Mouse (Mus musculus): ENCODE results near the gene Med13. TPM values are rescaled to one million over a fixed set of nuclear protein-coding genes. Genes with fewer than 3 reads are reported as not detected.

Gene Med13
- polyA plus RNA-seq, 1 experiment from 2014 or later: 9.3 TPM

GRCm38 (mm10) chr11:86395513-86396125 is 38.2 kb upstream of the Med13 start:
- H3K4me2 ChIP-seq (ENCODE audit: low read length): peak overlapping the region; percentile 30
- H3K9ac ChIP-seq (ENCODE audit: low read length): 0 out of 2 replicates have a peak overlapping the region, but pooled peaks have one; percentile 18
- H3K4me3 ChIP-seq (ENCODE audit: control insufficient read depth in 1 of 2, insufficient read depth in 1 of 2, low read depth in 1 of 2, low read length in 2 of 2): no peak overlapping the region
- H3K36me3 ChIP-seq (ENCODE audit: control insufficient read depth, insufficient read depth, low read length): no peaks in the 10 kb centered on the region
- WGBS: 8% methylated on average over 9 of the region's 9 CpGs
- peaks cover 6 to 9% of the 10 kb centered on the region in 2 experiments; a peak in 3 of 4 replicates for H3K4me1 ChIP-seq (ENCODE audit: control insufficient read depth in 2 of 2, insufficient read depth in 2 of 2, low read length in 2 of 2)
- no peak overlapping the region for H3K27ac ChIP-seq (replicated peaks in 1 of 2; ENCODE audit: control insufficient read depth in 1 of 2, insufficient read depth in 1 of 2, low read depth in 2 of 2, low read length in 2 of 2)
- no peaks in the 10 kb centered on the region for H3K9me3 ChIP-seq (ENCODE audit: control insufficient read depth, low read length)
- no peak for ATAC-seq (ENCODE audit: insufficient number of reproducible peaks, insufficient read depth, low FRiP score, low read depth)
- no peaks in the 10 kb centered on the region for H3K27me3 ChIP-seq (ENCODE audit: control insufficient read depth, insufficient read depth, low read length)

- H3K36me3 ChIP-seq (ENCODE audit: control insufficient read depth, insufficient read depth, low read length): no peaks in the 10 kb centered on the region
- no peak overlapping the region for H3K9ac ChIP-seq (ENCODE audit: low read length)
- H3K9me3 ChIP-seq (ENCODE audit: control insufficient read depth, low read length): no peaks in the 10 kb centered on the region
- no peaks in the 10 kb centered on the region for H3K27me3 ChIP-seq (ENCODE audit: control insufficient read depth, insufficient read depth, low read length)
- no peak overlapping the region for H3K27ac ChIP-seq (replicated peaks in 1 of 2; ENCODE audit: control insufficient read depth in 1 of 2, insufficient read depth in 1 of 2, low read depth in 2 of 2, low read length in 2 of 2)
- no peak overlapping the region for H3K4me3 ChIP-seq (ENCODE audit: control insufficient read depth in 1 of 2, insufficient read depth in 1 of 2, low read depth in 1 of 2, low read length in 2 of 2)
- H3K4me1 ChIP-seq (ENCODE audit: control insufficient read depth in 2 of 2, insufficient read depth in 2 of 2, low read length in 2 of 2): peaks cover 6 to 9% of the 10 kb centered on the region in 2 experiments; a peak in 3 of 4 replicates
- peak overlapping the region; percentile 30; the same call in 1 of the 2 replicates for H3K4me2 ChIP-seq (ENCODE audit: low read length)
- WGBS: 87% methylated on average over 4 of the region's 4 CpGs
- no peak for ATAC-seq (ENCODE audit: insufficient number of reproducible peaks, insufficient read depth, low FRiP score, low read depth)
Measured at GRCm38 (mm10) chr11:86395100-86395499, 37.7 kb upstream of the Med13 start.

GRCm38 (mm10) chr11:86391687-86392086 is 34.3 kb upstream of the Med13 start:
- Histone ChIP-seq H3K27ac (replicated peaks in 1 of 2; ENCODE audit: control insufficient read depth in 1 of 2, insufficient read depth in 1 of 2, low read depth in 2 of 2, low read length in 2 of 2) (no peak overlapping the region), H3K4me2 (ENCODE audit: low read length) (0 out of 2 replicates have a peak overlapping the region, but pooled peaks have one; percentile 13), H3K27me3 (ENCODE audit: control insufficient read depth, insufficient read depth, low read length) (no peaks in the 10 kb centered on the region), H3K4me1 (ENCODE audit: control insufficient read depth in 2 of 2, insufficient read depth in 2 of 2, low read length in 2 of 2) (peaks cover 6 to 9% of the 10 kb centered on the region in 2 experiments; a peak in 3 of 4 replicates), H3K9ac (ENCODE audit: low read length) (no peak overlapping the region), H3K36me3 (ENCODE audit: control insufficient read depth, insufficient read depth, low read length) (no peaks in the 10 kb centered on the region), H3K9me3 (ENCODE audit: control insufficient read depth, low read length) (no peaks in the 10 kb centered on the region), H3K4me3 (ENCODE audit: control insufficient read depth in 1 of 2, insufficient read depth in 1 of 2, low read depth in 1 of 2, low read length in 2 of 2) (no peak overlapping the region)
- 41% methylated on average over 7 of the region's 7 CpGs for WGBS
- ATAC-seq (ENCODE audit: insufficient number of reproducible peaks, insufficient read depth, low FRiP score, low read depth): no peak

GRCm38 (mm10) chr11:86390308-86390707 is 32.9 kb upstream of the Med13 start:
- Histone ChIP-seq H3K4me3 (ENCODE audit: control insufficient read depth in 1 of 2, insufficient read depth in 1 of 2, low read depth in 1 of 2, low read length in 2 of 2) (no peak overlapping the region), H3K36me3 (ENCODE audit: control insufficient read depth, insufficient read depth, low read length) (no peaks in the 10 kb centered on the region), H3K4me2 (ENCODE audit: low read length) (no peak overlapping the region), H3K9me3 (ENCODE audit: control insufficient read depth, low read length) (no peaks in the 10 kb centered on the region), H3K4me1 (ENCODE audit: control insufficient read depth in 2 of 2, insufficient read depth in 2 of 2, low read length in 2 of 2) (peaks cover 2 to 3% of the 10 kb centered on the region in 2 experiments; a peak in 2 of 4 replicates), H3K27ac (replicated peaks in 1 of 2; ENCODE audit: control insufficient read depth in 1 of 2, insufficient read depth in 1 of 2, low read depth in 2 of 2, low read length in 2 of 2) (no peak overlapping the region), H3K27me3 (ENCODE audit: control insufficient read depth, insufficient read depth, low read length) (no peaks in the 10 kb centered on the region), H3K9ac (ENCODE audit: low read length) (no peak overlapping the region)
- 69% methylated on average over 1 of the region's 1 CpGs for WGBS
- ATAC-seq (ENCODE audit: insufficient number of reproducible peaks, insufficient read depth, low FRiP score, low read depth): no peak

- no peak for ATAC-seq (ENCODE audit: insufficient number of reproducible peaks, insufficient read depth, low FRiP score, low read depth)
- Histone ChIP-seq H3K27ac (replicated peaks in 1 of 2; ENCODE audit: control insufficient read depth in 1 of 2, insufficient read depth in 1 of 2, low read depth in 2 of 2, low read length in 2 of 2) (no peak overlapping the region), H3K27me3 (ENCODE audit: control insufficient read depth, insufficient read depth, low read length) (no peaks in the 10 kb centered on the region), H3K36me3 (ENCODE audit: control insufficient read depth, insufficient read depth, low read length) (no peaks in the 10 kb centered on the region), H3K4me1 (ENCODE audit: control insufficient read depth in 2 of 2, insufficient read depth in 2 of 2, low read length in 2 of 2) (peaks cover 2 to 3% of the 10 kb centered on the region in 2 experiments; a peak in 2 of 4 replicates), H3K9me3 (ENCODE audit: control insufficient read depth, low read length) (no peaks in the 10 kb centered on the region), H3K4me3 (ENCODE audit: control insufficient read depth in 1 of 2, insufficient read depth in 1 of 2, low read depth in 1 of 2, low read length in 2 of 2) (no peak overlapping the region), H3K9ac (ENCODE audit: low read length) (no peak overlapping the region), H3K4me2 (ENCODE audit: low read length) (no peak overlapping the region)
- 71% methylated on average over 4 of the region's 4 CpGs for WGBS
Measured at GRCm38 (mm10) chr11:86389506-86389905, 32.1 kb upstream of the Med13 start.

- H3K9me3 ChIP-seq (ENCODE audit: control insufficient read depth, low read length): no peaks in the 10 kb centered on the region
- no peak for ATAC-seq (ENCODE audit: insufficient number of reproducible peaks, insufficient read depth, low FRiP score, low read depth)
- peaks cover 2 to 3% of the 10 kb centered on the region in 2 experiments; a peak in 2 of 4 replicates for H3K4me1 ChIP-seq (ENCODE audit: control insufficient read depth in 2 of 2, insufficient read depth in 2 of 2, low read length in 2 of 2)
- H3K27ac ChIP-seq (replicated peaks in 1 of 2; ENCODE audit: control insufficient read depth in 1 of 2, insufficient read depth in 1 of 2, low read depth in 2 of 2, low read length in 2 of 2): no peak overlapping the region
- no peaks in the 10 kb centered on the region for H3K27me3 ChIP-seq (ENCODE audit: control insufficient read depth, insufficient read depth, low read length)
- no peak overlapping the region for H3K9ac ChIP-seq (ENCODE audit: low read length)
- no peaks in the 10 kb centered on the region for H3K36me3 ChIP-seq (ENCODE audit: control insufficient read depth, insufficient read depth, low read length)
- 67% methylated on average over 13 of the region's 13 CpGs for WGBS
- H3K4me2 ChIP-seq (ENCODE audit: low read length): no peak overlapping the region
- no peak overlapping the region for H3K4me3 ChIP-seq (ENCODE audit: control insufficient read depth in 1 of 2, insufficient read depth in 1 of 2, low read depth in 1 of 2, low read length in 2 of 2)
Measured at GRCm38 (mm10) chr11:86388821-86389480, 31.5 kb upstream of the Med13 start.

GRCm38 (mm10) chr11:86387121-86387893 is 29.9 kb upstream of the Med13 start:
- Histone ChIP-seq H3K4me1 (ENCODE audit: control insufficient read depth in 2 of 2, insufficient read depth in 2 of 2, low read length in 2 of 2) (peaks cover 2 to 3% of the 10 kb centered on the region in 2 experiments; a peak in 2 of 4 replicates), H3K4me3 (ENCODE audit: control insufficient read depth in 1 of 2, insufficient read depth in 1 of 2, low read depth in 1 of 2, low read length in 2 of 2) (no peak overlapping the region), H3K27ac (replicated peaks in 1 of 2; ENCODE audit: control insufficient read depth in 1 of 2, insufficient read depth in 1 of 2, low read depth in 2 of 2, low read length in 2 of 2) (no peak overlapping the region), H3K9ac (ENCODE audit: low read length) (no peak overlapping the region), H3K27me3 (ENCODE audit: control insufficient read depth, insufficient read depth, low read length) (no peaks in the 10 kb centered on the region), H3K4me2 (ENCODE audit: low read length) (no peak overlapping the region), H3K9me3 (ENCODE audit: control insufficient read depth, low read length) (no peaks in the 10 kb centered on the region), H3K36me3 (ENCODE audit: control insufficient read depth, insufficient read depth, low read length) (no peaks in the 10 kb centered on the region)
- 36% methylated on average over 9 of the region's 9 CpGs for WGBS
- ATAC-seq (ENCODE audit: insufficient number of reproducible peaks, insufficient read depth, low FRiP score, low read depth): no peak

All from heart, embryonic 14.5 days (tissue).